Mouse (Mus musculus) liver, postnatal 0 days (tissue): ENCODE data around the gene Pcnx2.

Experiments
- CTCF ChIP-seq: sonication (generic); IDR thresholded peaks from 2 replicates; pipeline ENCODE4 v1.5.1; 2016; ENCODE audit warnings: antibody characterized with exemption, low read depth
- EP300 ChIP-seq: IDR thresholded peaks from 2 replicates; pipeline ENCODE4 v1.6.1; 2016; ENCODE audit warnings: antibody characterized with exemption, low read depth, mild to moderate bottlenecking

GRCm38 (mm10) chr8:125935649-125936048 is 37.5 kb upstream of the Pcnx2 start:
- TF ChIP-seq CTCF (peak; percentile 78), EP300 (no peak)
